Comparison of ENCODE assay signal across 20 mouse cellular contexts in the genomic region with DNA sequence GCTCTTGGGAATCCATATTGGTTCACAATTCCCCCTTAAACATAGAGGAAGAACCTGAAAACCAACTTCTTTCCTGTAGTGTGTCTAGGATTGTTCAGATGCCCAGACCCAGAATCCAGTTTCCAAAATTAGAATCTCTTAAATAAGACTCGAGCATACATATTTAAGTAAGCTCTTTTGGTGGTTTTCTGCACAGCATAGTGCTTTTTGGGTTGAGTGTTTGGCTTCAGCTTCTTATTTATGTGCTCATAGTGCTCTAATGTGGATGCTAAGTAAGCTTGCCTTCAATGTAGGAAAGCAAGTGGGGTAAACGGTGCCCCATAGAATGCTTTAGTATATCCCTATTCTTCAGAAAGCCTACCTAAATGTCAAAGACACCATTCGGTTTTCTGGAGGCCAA. TPM values are rescaled to one million over a fixed set of nuclear protein-coding genes. Genes with fewer than 3 reads are reported as not detected.
DNase-seq lines count a peak whose midpoint lies in the region; ATAC-seq and TF ChIP-seq lines count a peak whose summit lies in the region.
"Had no signal": no experiment of that assay in that cellular context is flagged by ENCODE, and none has a peak within 500 bp of the region (broad histone marks: within the 10 kb centered on the region; RNA-seq: fewer than 3 reads in every experiment).

No protein-coding gene starts in this region.

- H3K27ac ChIP-seq in left cerebral cortex, adult 2 months, result peak overlapping the region; percentile 63; the same call in 1 of the 2 replicates
- H3K27ac ChIP-seq: embryonic facial prominence, embryonic 10.5 days; embryonic facial prominence, embryonic 12.5 days; forebrain, embryonic 13.5 days; forebrain, embryonic 15.5 days had no signal

- no peak for DNase-seq in frontal cortex, adult 2 months (ENCODE audit: extremely low spot score in 1 of 2, low spot score in 1 of 2)
- DNase-seq in left cerebral cortex, adult 2 months (ENCODE audit: extremely low spot score in 1 of 2, low spot score in 2 of 2), result no peak
- no peak for DNase-seq in left cerebral cortex, adult 8-10 months (ENCODE audit: low spot score in 2 of 2)
- DNase-seq in telencephalon, adult 2 months (ENCODE audit: low read depth, low spot score), result peak; percentile 38
- DNase-seq in ovary, adult 18-20 months (ENCODE audit: low spot score), result no peak
- DNase-seq: adrenal gland, adult 2 months; adrenal gland, postnatal 10 days; adrenal gland, postnatal 25 days; cerebellum, adult 18-20 months; cerebellum, adult 8-10 months; cerebellum, postnatal 10 days; cerebellum, postnatal 25 days; forebrain, postnatal 0 days had no signal

- TF ChIP-seq CTCF in left cerebral cortex, adult 2 months (IDR thresholded peaks at IDR 0.05), result no peak

- no peak overlapping the region for H3K4me3 ChIP-seq in left cerebral cortex, adult 2 months
- H3K4me3 ChIP-seq: embryonic facial prominence, embryonic 10.5 days; embryonic facial prominence, embryonic 12.5 days; forebrain, embryonic 13.5 days; forebrain, embryonic 15.5 days had no signal

- peak; percentile 85 for ATAC-seq in frontal cortex, adult (ENCODE audit: low TSS enrichment)
- ATAC-seq: forebrain, embryonic 15.5 days; forebrain, postnatal 0 days had no signal

- intact Hi-C loops in left cerebral cortex, adult 2 months (cut with DNase I), result loop anchor here (1.0 kb wide), 1 partner anchor 10 kb away; no protein-coding TSS in a partner anchor

RNA-seq across cellular contexts. Expression of a gene that starts 9.0 kb away (rescaled TPM):
- polyA plus RNA-seq in frontal cortex, adult 2 months (2012; rRNA removed), result 161 and 178 TPM in 2 replicates
- total RNA-seq in left cerebral cortex, adult 2 months (2021), result 100 to 1,000 TPM; 189 to 218 TPM
- 100 to 1,000 TPM; 180 to 199 (median 188) TPM for total RNA-seq in left cerebral cortex, adult 8-10 months (2022)
- total RNA-seq: MEL had no signal
- polyA plus RNA-seq: C2C12 had no signal
